Mouse (Mus musculus) brain, embryonic 14.5 days (tissue): ENCODE measurements around the gene Cpne7. TPM values are rescaled to one million over a fixed set of nuclear protein-coding genes. Genes with fewer than 3 reads are reported as not detected.
"Not testable (repeated sequence)": the region's sequence is repeated elsewhere in the genome, so short reads cannot be mapped to it uniquely, and the experiment has no call there.

Experiments
- DNase-seq: peaks from one replicate; pipeline ENCODE4 v3.0.0-alpha.2; 2011; ENCODE audit warnings: low read depth
- CTCF ChIP-seq: fragments of 200-500 bp; IDR thresholded peaks from 2 replicates; pipeline ENCODE4 v1.5.1; 2012; ENCODE audit warnings: inconsistent platforms, mild to moderate bottlenecking, moderate library complexity, borderline replicate concordance; ENCODE audit not compliant: insufficient read depth, insufficient read length; ENCODE audit errors: extremely low read depth
- POLR2A ChIP-seq: fragments of 200-500 bp; IDR thresholded peaks from 2 replicates; pipeline ENCODE4 v1.6.1; 2012; ENCODE audit warnings: mild to moderate bottlenecking, inconsistent platforms, borderline replicate concordance; ENCODE audit not compliant: poor library complexity, insufficient read depth, insufficient read length, severe bottlenecking; ENCODE audit errors: extremely low read depth
- polyA plus RNA-seq: library from polyadenylated mRNA; depleted of rRNA; stranded (reverse); fragments of >200 nt; gene quantifications from 2 replicates; pipeline ENCODE4 v1.2.3, GENCODE M21; 2012; rRNA removed

Gene Cpne7
- polyA plus RNA-seq, result 5.8 and 8.5 TPM in 2 replicates

- no peak for TF ChIP-seq POLR2A
- no peak for TF ChIP-seq CTCF
- no peak for DNase-seq
These were observed at the start of gene Cpne7 for GRCm38 (mm10) chr8:123117127-123117731. TSS of gene Cpne7 (plus strand) at chr8:123117374.

- DNase-seq, result peak; percentile 2
- TF ChIP-seq POLR2A, result no peak
- no peak for TF ChIP-seq CTCF
These were observed 46.0 kb upstream of the Cpne7 start for GRCm38 (mm10) chr8:123071176-123071575.

- TF ChIP-seq CTCF (no peak), POLR2A (no peak)
- DNase-seq, result no peak
These were observed 40.0 kb upstream of the Cpne7 start for GRCm38 (mm10) chr8:123077213-123077612.

DNA sequence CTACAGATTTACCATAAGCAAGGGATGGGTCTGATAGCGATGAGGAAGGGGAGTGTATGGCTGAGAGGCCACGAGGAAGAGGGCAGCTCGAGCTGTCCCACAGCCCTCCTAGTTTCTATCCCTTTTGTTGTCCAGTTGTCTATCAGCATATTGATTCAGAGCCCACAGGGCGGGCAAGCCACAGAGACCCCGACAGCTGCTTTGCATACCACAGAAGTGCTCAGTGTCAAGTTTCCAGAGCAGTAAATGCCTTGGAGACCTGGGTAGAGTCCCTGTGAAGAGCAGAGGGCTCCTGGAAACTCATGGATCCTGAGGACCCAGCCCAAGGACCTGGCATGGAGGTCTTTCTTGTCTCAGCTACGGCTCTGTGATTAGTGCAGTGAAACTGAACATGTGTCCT is 34.2 kb upstream of the Cpne7 start:
- no peak for DNase-seq

DNA sequence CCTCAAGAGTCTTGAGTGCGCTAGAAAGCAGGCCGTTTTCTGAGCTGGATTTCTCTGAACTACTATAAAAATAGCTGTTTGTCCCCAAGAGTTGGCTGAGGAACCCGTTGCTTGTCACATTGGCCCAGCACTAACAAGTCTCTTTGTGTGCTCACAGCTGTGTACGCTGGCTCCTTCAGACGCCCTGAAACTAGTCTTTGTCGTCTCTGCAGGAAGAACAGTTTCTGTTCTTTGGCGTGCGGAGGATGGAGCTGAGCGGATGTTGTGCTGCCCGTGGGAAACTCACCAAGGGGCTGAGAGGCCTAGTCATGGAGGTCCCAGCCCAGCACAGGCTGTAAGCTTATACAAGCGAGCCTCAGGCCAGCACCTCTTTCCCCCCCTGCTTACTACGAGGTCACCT is 33.6 kb upstream of the Cpne7 start:
- no peak for TF ChIP-seq CTCF
- no peak for TF ChIP-seq POLR2A
- no peak for DNase-seq

More for the DNA sequence above, 34.2 kb upstream of the Cpne7 start:
- TF ChIP-seq CTCF (no peak), POLR2A (no peak)

DNA sequence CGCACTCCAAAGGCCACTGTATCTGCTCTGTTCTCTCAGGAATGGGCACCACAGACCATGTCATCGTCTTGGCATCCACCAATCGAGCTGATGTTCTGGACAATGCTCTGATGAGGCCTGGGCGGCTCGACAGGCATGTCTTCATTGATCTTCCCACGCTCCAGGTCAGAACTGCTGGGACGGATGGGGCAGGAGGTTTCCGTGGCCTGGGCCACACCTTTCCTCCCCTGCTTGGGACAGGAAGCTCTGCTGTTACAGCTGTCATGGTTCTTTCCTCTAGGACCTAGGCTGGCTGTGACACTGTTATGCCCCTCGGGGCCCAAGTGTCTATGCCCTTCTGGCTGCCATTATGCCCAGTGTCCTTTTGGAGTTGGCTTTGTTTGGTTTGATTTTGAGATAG is 29.9 kb upstream of the Cpne7 start:
- no peak for TF ChIP-seq CTCF
- TF ChIP-seq POLR2A, result no peak
- no peak for DNase-seq

DNA sequence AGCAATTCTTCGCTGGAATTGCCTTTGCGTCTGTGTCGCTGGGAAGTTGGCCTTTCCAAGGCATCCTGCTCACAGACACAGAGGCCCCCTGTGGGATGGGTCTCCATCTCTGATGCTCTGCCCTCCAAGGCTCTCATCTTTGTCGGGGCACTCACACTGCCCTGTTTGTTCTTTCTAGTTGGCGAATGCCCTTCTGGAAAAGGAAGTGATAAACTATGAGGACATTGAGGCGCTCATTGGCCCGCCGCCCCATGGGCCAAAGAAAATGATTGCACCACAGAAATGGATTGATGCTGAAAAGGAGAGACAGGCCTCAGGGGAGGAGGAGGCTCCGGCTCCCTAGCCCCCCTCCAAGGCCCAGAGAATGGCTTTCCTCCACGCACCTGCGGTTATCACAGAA is 20.0 kb upstream of the Cpne7 start:
- DNase-seq, result no peak

DNA sequence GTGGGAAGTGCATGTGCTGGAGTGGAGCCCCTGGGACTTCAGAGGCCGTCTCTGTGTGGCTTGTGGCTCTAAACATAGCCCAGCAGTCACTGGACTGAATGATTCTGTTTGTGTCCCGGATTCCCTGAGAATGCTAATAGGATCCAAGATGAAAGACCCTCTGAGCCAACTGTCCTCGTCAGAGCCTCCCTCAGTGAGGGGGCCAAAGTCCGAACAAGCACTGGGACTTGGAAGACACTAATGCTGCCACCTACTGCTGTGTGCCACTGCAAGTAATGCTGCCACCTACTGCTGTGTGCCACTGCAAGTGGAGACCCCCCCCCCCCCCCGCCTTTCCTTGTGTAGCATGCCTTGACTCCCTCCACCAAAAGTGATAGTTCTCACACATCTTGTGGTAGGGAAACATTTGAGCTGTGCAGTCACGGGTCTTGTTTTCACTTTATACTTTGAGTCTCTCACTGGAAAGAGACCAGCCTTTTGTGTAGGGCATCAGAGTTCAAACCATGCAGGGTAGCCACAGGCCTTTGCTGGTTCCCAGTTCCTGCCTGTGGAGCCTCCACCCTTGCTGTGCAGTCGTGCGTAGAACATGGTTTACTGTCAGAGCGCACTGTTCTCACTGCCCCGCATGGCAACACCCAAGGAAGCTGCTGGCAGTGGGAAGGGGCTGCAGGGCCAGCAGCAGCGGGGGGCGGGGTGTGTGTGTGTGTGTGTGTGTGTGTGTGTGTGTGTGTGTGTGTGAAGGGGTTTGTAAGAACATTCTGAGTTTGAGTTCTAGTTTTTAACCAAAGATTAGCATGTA is 19.2 kb upstream of the Cpne7 start:
- TF ChIP-seq CTCF (no peak), POLR2A (no peak)

More for the DNA sequence above, 20.0 kb upstream of the Cpne7 start:
- TF ChIP-seq CTCF (no peak), POLR2A (no peak)

DNA sequence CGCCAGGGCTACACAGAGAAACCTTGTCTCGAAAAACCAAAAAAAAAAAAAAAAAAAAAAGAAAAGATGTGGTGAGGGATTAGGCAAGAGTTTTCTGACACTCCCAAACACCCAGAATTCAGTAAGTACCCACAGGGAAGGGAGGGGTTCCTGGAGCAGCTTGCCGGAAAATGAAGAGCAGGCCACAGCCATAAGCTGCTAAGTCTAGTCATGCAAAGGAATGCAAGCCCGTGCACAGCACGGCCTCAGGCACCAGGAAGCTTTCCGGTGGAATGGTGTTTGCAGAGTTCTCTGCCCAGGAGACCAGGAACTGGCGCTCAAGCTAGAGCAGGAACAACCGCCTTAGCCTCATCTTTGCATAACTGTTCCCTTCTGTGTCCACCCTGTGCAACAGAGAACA is 16.9 kb upstream of the Cpne7 start:
- no peak for DNase-seq
- TF ChIP-seq CTCF (no peak), POLR2A (no peak)

More for the DNA sequence above, 19.2 kb upstream of the Cpne7 start:
- DNase-seq, result no peak

DNA sequence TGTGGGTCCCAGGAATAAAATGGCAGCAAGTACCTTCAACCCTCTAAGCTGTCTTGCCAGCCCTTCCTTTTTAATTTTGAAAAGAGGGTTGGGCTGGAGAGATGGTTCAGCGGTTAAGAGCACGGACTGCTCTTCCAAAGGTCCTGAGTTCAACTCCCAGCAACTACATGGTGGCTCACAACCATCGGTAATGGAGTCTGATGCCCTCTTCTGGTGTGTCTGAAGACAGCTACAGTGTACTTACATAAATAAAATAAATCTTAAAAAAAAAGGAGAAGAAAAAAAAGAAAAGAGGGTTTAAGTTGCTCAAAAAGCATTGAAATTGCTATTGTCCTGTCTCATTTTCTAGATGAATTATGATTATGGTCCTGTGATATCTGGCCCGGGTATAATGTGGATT is 15.9 kb upstream of the Cpne7 start:
- no peak for DNase-seq
- no peak for TF ChIP-seq CTCF
- no peak for TF ChIP-seq POLR2A

GRCm38 (mm10) chr8:123101735-123102685 is 15.2 kb upstream of the Cpne7 start, which contains the start of gene Rpl13:
TSS of gene Rpl13 (plus strand) at chr8:123102350.
- DNase-seq, result peak; percentile 98
- TF ChIP-seq POLR2A, result peak; percentile 84; the same call in 1 of the 2 replicates
- TF ChIP-seq CTCF, result no peak

DNA sequence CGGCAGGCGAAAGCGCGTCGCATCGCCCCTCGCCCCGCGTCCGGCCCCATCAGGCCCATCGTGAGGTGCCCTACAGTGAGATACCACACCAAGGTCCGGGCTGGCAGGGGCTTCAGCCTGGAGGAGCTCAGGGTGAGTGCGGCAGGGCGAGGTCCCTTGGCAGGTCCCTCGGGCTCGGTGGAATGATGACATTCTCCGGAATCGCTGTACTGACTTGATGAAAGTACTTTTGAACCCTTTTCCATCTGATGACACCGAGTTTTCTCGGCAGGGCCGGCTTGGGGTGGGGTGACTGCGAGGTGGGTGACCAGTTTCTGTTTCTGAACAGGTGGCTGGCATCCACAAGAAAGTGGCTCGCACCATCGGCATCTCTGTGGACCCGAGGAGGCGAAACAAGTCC is 14.3 kb upstream of the Cpne7 start:
- DNase-seq, result not testable (repeated sequence)
